Mouse (Mus musculus) cerebellum, adult (tissue): ENCODE results near the gene Ear14.
A peak's percentile ranks its signal among the peaks of the same experiment; 100 is the strongest.
"Not testable (repeated sequence)": the region's sequence is repeated elsewhere in the genome, so short reads cannot be mapped to it uniquely, and the experiment has no call there.

Experiments
- ATAC-seq: cut with Nextera tagmentation; 2 replicates; pipeline ENCODE4 v1.9.2; 2017; ENCODE audit warnings: mild to moderate bottlenecking, moderate library complexity, mixed read lengths; ENCODE audit not compliant: insufficient number of reproducible peaks, low FRiP score, low TSS enrichment

Ear14 gene

GRCm38 (mm10) chr14:51203115-51203514 is at the start of gene Ear14:
TSS of gene Ear14 (plus strand) at chr14:51203391.
- no peak for ATAC-seq

DNA sequence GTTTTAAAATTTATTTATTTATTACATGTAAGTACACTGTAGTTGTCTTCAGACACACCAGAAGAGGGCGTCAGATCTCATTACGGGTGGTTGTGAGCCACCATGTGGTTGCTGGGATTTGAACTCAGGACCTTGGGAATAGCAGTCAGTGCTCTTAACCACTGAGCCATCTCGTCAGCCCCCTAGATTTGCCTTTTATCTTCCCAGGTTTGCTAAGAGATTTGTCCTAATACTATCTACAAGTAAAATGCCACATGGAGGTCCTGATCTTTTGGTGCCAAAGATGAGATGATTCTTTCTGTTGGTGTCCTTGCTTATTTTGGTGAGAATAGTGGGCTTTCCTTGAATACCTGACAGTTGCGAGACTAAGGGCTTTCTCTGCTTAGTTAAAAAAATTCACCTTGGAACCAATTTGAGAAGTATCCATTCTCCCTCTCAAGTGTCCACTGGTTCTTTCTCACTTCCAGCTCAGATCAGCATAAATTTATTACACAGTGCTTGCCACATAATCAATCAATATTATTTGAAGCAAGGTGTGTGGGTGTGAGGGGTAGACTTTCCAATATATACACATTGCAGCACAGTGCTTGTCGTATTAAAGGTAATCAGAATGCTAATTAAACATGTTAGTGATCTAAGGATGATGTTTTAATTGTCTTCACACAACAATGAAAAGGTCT is 47.0 kb upstream of the Ear14 start:
- ATAC-seq: no peak

DNA sequence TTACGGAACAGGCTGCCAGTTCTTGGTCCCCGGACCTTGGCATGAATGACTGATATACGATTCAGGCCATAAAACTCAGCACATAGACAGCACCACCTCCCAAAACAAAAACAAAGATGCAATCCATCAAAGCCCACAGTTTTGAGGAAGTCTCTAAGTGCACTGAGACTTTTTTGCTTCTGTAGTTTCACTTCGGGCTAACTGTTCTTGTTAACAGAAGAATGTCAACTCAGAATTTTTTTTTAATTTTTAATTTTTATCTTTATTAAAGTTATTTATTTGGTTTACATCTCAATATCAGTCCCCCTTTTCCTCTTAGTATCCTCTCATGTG is 46.5 kb upstream of the Ear14 start:
- ATAC-seq: no peak

- ATAC-seq: no peak
Measured at GRCm38 (mm10) chr14:51157072-51157471, 46.1 kb upstream of the Ear14 start.

GRCm38 (mm10) chr14:51161976-51162375 is 41.2 kb upstream of the Ear14 start, which contains the start of gene Rnase2b:
TSS of gene Rnase2b (plus strand) at chr14:51162260.
- ATAC-seq: not testable (repeated sequence)

- not testable (repeated sequence) for ATAC-seq
Measured at GRCm38 (mm10) chr14:51163323-51163722, 39.9 kb upstream of the Ear14 start.

GRCm38 (mm10) chr14:51165435-51165834 is 37.8 kb upstream of the Ear14 start:
- no peak for ATAC-seq

GRCm38 (mm10) chr14:51166068-51166467 is 37.1 kb upstream of the Ear14 start:
- ATAC-seq: no peak

DNA sequence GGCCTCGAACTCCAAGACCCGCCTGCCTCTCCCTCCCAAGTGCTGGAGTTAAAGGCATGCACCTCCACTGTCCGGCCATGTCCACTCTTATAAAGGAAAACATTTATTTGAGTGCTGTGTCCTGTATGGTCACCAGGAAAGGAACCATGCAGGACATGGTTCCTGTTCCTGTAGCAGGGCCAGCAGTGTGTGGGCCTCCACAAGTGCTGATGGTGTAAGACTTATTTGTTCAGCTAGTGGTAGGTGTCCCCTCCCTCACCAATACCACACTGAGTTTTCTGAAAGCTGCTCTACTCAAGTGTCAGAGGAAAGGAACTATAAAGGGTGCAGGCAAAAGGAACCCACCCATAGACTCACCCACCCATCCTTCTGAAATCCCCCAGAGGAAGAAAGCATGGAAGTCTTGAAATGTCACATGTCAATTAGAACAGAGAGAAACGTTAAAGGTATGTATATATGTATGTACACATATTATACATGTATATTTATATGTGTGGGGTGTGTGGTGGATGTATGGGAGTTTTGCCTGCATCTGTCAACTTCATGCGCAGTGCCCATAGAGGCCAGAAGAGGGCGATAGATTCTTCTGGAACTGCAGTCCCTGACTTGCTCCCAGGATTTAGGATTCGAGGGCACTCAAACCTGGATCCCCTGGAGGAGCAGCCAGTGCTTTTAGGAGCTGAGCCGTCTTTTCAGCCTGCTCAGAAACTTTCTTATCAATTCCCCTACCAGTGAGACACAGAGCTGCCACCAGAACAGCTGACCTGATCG is 30.9 kb upstream of the Ear14 start:
- ATAC-seq: peak; percentile 46; the same call in 1 of the 2 replicates

DNA sequence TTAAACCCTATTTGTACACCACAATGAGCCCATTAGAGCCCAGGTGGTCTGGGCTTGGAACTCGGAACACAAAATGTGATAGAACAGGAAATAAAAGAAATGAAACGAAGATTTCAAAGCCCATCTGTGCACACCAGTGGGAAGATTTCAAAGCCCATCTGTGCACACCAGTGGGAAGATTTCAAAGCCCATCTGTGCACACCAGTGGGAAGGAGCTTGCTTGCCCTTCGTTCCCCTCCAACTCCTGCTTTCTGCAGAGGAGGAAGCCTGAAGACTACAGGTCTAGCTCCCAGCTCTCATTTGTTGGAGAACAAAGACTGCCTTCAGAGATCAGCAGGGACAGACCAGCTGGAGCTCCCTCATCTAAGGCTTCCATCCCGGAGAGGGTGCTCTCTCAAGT is 30.2 kb upstream of the Ear14 start:
- ATAC-seq: not testable (repeated sequence)

GRCm38 (mm10) chr14:51173843-51174242 is 29.3 kb upstream of the Ear14 start:
- no peak for ATAC-seq

- ATAC-seq: not testable (repeated sequence)
Measured at GRCm38 (mm10) chr14:51181051-51181450, 22.1 kb upstream of the Ear14 start.

GRCm38 (mm10) chr14:51195681-51196080 is 7.5 kb upstream of the Ear14 start:
- ATAC-seq: no peak

DNA sequence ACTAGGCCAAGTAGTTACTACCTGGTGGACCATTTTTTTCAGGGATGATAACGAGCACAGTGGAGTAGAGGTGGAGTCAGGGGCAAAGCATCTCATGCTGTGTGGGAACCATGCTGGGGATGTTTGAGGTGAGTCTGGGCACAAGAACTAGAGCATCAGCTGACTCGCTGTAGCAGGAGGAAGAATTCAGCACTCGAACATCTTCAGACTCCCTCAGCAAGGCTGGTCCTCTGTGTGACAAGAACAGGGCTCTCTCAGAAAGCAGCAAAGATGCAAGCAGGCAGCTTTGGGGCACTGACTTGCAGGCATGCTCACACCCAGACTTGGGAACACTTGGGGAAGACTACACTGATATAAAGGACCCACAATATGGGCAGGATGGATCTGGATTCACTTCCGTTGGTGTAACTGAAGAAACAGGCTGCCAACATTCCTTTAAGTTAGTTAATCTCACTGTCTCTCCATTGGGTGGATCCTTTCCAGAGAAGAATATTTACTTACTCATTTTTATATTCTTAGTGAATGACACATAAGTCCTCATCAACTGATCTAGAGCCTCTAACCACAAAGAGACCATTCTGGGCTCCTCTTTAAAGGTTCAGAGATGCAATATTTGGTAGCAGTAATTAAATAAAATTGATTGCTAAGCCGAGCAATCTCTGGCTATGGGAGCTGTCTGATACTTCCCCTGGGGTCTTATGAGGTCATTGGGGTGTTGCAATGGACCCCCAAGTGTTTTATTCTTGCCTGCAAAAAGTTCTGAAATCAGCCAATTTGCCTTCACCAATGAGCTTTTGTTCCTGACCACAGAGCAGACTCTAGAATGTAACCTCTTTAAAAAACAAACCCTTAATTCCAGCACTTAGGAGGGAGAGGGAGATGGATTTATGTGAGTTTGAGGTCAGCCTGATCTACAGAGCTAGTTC is 3.8 kb upstream of the Ear14 start, which contains the start of gene Ang2:
Ang2 (minus strand) TSS at position 51 of the 926 bp plus-strand sequence.
- no peak for ATAC-seq

- ATAC-seq: no peak
Measured at GRCm38 (mm10) chr14:51200054-51200453, 3.1 kb upstream of the Ear14 start.

- ATAC-seq: no peak
Measured at GRCm38 (mm10) chr14:51200466-51200865, 2.7 kb upstream of the Ear14 start.

GRCm38 (mm10) chr14:51220075-51220474 is 16.9 kb downstream of the Ear14 start:
- not testable (repeated sequence) for ATAC-seq

- ATAC-seq: not testable (repeated sequence)
Measured at GRCm38 (mm10) chr14:51229657-51230056, 26.5 kb downstream of the Ear14 start.

GRCm38 (mm10) chr14:51237488-51237887 is 34.3 kb downstream of the Ear14 start:
- ATAC-seq: not testable (repeated sequence)

DNA sequence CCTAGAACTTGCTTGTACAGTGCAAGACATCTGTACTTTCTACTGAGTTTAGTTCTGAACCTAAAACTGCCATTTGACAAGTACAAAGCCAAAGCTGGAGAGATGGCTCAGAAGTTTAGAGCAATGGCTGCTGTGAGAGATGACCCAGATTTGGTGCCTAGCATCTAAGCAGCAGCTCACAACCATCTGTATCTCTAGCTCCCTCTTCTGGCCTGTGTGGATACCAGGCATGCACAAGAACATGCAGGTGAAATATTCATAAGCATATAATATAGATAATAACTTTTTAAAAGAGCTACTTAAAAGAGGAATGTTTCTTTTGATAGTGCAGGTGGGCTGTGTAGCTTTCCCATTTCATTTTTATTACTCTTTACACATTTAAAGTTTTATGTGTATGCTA is 37.7 kb downstream of the Ear14 start:
- ATAC-seq: no peak

DNA sequence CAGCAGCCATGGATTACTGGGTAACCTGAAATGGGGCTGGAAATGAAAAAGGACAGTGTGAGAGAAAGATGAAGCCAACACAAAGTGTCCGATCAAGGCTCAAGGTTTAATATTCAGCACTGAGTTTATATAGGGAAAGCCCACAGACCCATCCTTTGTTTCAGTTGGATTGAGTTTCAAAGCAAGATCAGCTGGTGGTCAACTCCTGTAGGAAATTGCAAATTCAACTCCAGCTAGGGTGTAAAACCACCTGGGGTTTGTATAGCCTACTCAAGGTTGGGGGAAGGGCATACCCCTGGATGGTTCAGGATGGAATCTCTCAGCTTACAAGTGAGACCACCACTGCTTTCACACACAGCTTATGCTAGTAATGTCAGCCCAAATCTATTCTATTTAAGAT is 44.5 kb downstream of the Ear14 start:
- no peak for ATAC-seq
